Mouse (Mus musculus) layer of hippocampus, adult 8-10 months (tissue): ENCODE data around the gene Vps53. TPM values are rescaled to one million over a fixed set of nuclear protein-coding genes. Genes with fewer than 3 reads are reported as not detected.
"Not testable (repeated sequence)": the region's sequence is repeated elsewhere in the genome, so short reads cannot be mapped to it uniquely, and the experiment has no call there.

Source experiments
- DNase-seq, 2 experiments: peaks; one replicate each; pipeline ENCODE4 v3.0.0; 2022; ENCODE audit warnings: low spot score in 2 of 2
- total RNA-seq, 4 experiments: library from RNA; stranded (reverse); gene quantifications; 2 replicates each; pipeline ENCODE4 v1.2.4; 2022

Gene Vps53
- total RNA-seq = 10 to 100 TPM; 90.2 to 98.1 (median 95.1) TPM

GRCm38 (mm10) chr11:76179495-76180145 lies at the start of gene Vps53, which contains the start of gene Fam57a:
Gene Vps53, minus strand, starts transcription at chr11:76179647.
Gene Fam57a, plus strand, starts transcription at chr11:76179671.
- peak; percentile 77 to 88 for DNase-seq

- no peak for DNase-seq
These were observed 45.6 kb upstream of the Vps53 start for GRCm38 (mm10) chr11:76225051-76225450.

GRCm38 (mm10) chr11:76224631-76225030 lies 45.2 kb upstream of the Vps53 start:
- no peak for DNase-seq

GRCm38 (mm10) chr11:76217390-76217800 lies 37.9 kb upstream of the Vps53 start, which contains the start of the genes Dbil5 and Gemin4:
Gene Dbil5, plus strand, starts transcription at chr11:76217608.
Gene Gemin4, minus strand, starts transcription at chr11:76217664.
- peak; percentile 92 to 96 for DNase-seq

- peak in 1 of 2 experiments; percentile 47 for DNase-seq
These were observed 37.4 kb upstream of the Vps53 start for GRCm38 (mm10) chr11:76216681-76217389.

GRCm38 (mm10) chr11:76216049-76216540 lies 36.6 kb upstream of the Vps53 start:
- no peak for DNase-seq

- DNase-seq = no peak
These were observed 35.6 kb upstream of the Vps53 start for GRCm38 (mm10) chr11:76215011-76215410.

- DNase-seq = no peak
These were observed 34.4 kb upstream of the Vps53 start for GRCm38 (mm10) chr11:76213841-76214240.

GRCm38 (mm10) chr11:76211595-76211994 lies 32.1 kb upstream of the Vps53 start:
- DNase-seq = not testable (repeated sequence)

- no peak for DNase-seq
These were observed 31.0 kb upstream of the Vps53 start for GRCm38 (mm10) chr11:76210228-76210985.

- no peak for DNase-seq
These were observed 27.3 kb upstream of the Vps53 start for GRCm38 (mm10) chr11:76206793-76207192.

- peak; percentile 63 to 81 for DNase-seq
These were observed 22.6 kb upstream of the Vps53 start for GRCm38 (mm10) chr11:76201761-76202674.

- DNase-seq = no peak
These were observed 17.6 kb upstream of the Vps53 start for GRCm38 (mm10) chr11:76196977-76197469.

GRCm38 (mm10) chr11:76196275-76196976 lies 17.0 kb upstream of the Vps53 start:
- no peak for DNase-seq

GRCm38 (mm10) chr11:76186908-76187307 lies 7.5 kb upstream of the Vps53 start:
- no peak for DNase-seq

GRCm38 (mm10) chr11:76183745-76184144 lies 4.3 kb upstream of the Vps53 start:
- no peak for DNase-seq

- DNase-seq = no peak
These were observed 696 bp upstream of the Vps53 start for GRCm38 (mm10) chr11:76180146-76180540.

- DNase-seq = peak in 1 of 2 experiments; percentile 39
These were observed 537 bp downstream of the Vps53 start for GRCm38 (mm10) chr11:76178726-76179494.

GRCm38 (mm10) chr11:76170207-76170606 lies 9.2 kb downstream of the Vps53 start:
- DNase-seq = peak in 1 of 2 experiments; percentile 29
